Mouse (Mus musculus) heart, adult 2 months (tissue): ENCODE results near the gene Cacna1c. TPM values are rescaled to one million over a fixed set of nuclear protein-coding genes. Genes with fewer than 3 reads are reported as not detected.

Source experiments
- DNase-seq, 2 experiments: peaks; one replicate each; pipeline ENCODE4 v3.0.0; 2021
- H3K27ac ChIP-seq: fragments of 200-600 bp; 2 replicates; pipeline ENCODE4 v1.8.1; 2022
- H3K27me3 ChIP-seq: fragments of 200-500 bp; 2 replicates; pipeline ENCODE4 v1.6.1; 2012; ENCODE audit warnings: mild to moderate bottlenecking, low read length, inconsistent platforms, mixed read lengths; ENCODE audit not compliant: control insufficient read depth, insufficient read depth
- H3K36me3 ChIP-seq: fragments of 200-500 bp; 2 replicates; pipeline ENCODE4 v1.6.1; 2012; ENCODE audit warnings: low read length, inconsistent platforms; ENCODE audit not compliant: control insufficient read depth, insufficient read depth
- H3K4me1 ChIP-seq: fragments of 200-500 bp; 2 replicates; pipeline ENCODE4 v1.6.1; 2011; ENCODE audit warnings: low read length; ENCODE audit not compliant: control insufficient read depth, insufficient read depth
- H3K4me3 ChIP-seq: fragments of 200-600 bp; 2 replicates; pipeline ENCODE4 v1.8.1; 2022
- H3K79me2 ChIP-seq: fragments of 200-500 bp; replicated peaks from 2 replicates; pipeline ENCODE4 v1.6.1; 2012; ENCODE audit warnings: mild to moderate bottlenecking, inconsistent platforms, low read length, moderate library complexity, mixed read lengths; ENCODE audit not compliant: control insufficient read depth, insufficient read depth
- H3K9ac ChIP-seq: fragments of 200-500 bp; 2 replicates; pipeline ENCODE4 v1.6.1; 2012; ENCODE audit warnings: low read depth, mild to moderate bottlenecking, control low read depth, inconsistent platforms, low read length, mixed read lengths
- CTCF ChIP-seq: fragments of 200-600 bp; IDR thresholded peaks from 2 replicates; pipeline ENCODE4 v1.8.1; 2022; ENCODE audit warnings: antibody characterized with exemption, mild to moderate bottlenecking, moderate library complexity
- EP300 ChIP-seq: fragments of 200-500 bp; IDR thresholded peaks from 2 replicates; pipeline ENCODE4 v1.6.1; 2011; ENCODE audit warnings: low read depth, low read length, control low read depth; ENCODE audit not compliant: insufficient read depth
- POLR2A ChIP-seq: fragments of 200-500 bp; IDR thresholded peaks from 2 replicates; pipeline ENCODE4 v1.6.1; 2011; ENCODE audit warnings: mild to moderate bottlenecking, low read depth, low read length, control low read depth; ENCODE audit not compliant: insufficient read depth
- WGBS: fragments of 180-500 bp; shearing (Covaris S2); methylation state at CpG from one replicate; pipeline ENCODE4 v1.1.7; 2018; 5-methylcytosine and 5-hydroxymethylcytosine counted together
- intact Hi-C: fragments of 180-260 bp; cut with DNase I; formaldehyde crosslinking; loops from one replicate; pipeline ENCODE4 v1.15.1; 2025
- polyA plus RNA-seq: library from polyadenylated mRNA; depleted of rRNA; stranded (reverse); fragments of >200 nt; gene quantifications from 2 replicates; pipeline ENCODE4 v1.2.3, GENCODE M21; 2012
- total RNA-seq, 2 experiments: library from RNA; stranded (reverse); gene quantifications; 2 replicates each; pipeline ENCODE4 v1.2.3; 2021

Gene Cacna1c
- total and polyA plus RNA-seq, 3 experiments = 56.8 to 228 (median 194) TPM

DNA sequence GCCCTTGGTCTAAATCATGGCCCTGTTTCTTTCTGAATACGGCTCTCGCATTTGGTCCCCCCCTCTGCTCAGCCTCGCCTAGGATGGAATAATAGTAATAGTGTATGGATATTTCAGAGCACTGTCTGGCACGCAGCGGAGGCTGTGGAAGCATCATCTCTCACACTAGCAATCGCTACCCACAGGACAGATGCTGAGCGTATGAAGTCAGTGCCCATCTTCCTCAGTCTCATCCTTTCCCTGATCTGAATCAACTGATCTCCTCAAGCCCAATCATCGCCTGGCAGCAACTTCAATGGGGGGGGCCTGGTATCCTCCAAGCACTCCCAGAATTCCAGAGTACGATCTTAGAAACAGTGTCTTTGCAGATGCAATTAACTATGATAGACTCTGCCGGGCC is 518.2 kb downstream of the Cacna1c start:
- Histone ChIP-seq H3K4me1 (no peaks in the 10 kb centered on the region), H3K27me3 (no peaks in the 10 kb centered on the region), H3K9ac (no peak overlapping the region), H3K4me3 (no peak overlapping the region), H3K36me3 (no peaks in the 10 kb centered on the region), H3K79me2 (no peaks in the 10 kb centered on the region), H3K27ac (no peak overlapping the region)
- TF ChIP-seq CTCF (no peak), POLR2A (no peak), EP300 (no peak)
- intact Hi-C loops = no loop called here
- 90% methylated on average over 10 of the region's 10 CpGs for WGBS
- DNase-seq = no peak

DNA sequence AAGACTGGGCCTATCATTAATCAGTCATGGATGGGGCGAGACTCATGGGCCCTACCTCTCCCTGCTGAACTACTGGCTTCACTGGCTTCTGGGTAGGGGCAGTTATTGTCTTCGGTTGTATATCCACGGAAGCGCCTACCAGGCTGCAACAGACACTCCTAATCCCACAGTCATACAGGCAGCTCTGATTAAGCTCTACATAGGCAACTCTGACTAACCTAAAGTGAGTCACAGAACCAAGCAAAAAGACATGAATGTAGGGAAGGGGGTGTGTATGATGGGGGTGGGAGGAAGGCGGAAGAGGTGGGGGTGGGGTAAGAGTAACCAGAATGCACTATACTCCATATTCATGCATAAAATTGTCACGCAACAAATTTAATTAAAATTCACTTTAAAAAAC is 518.9 kb downstream of the Cacna1c start:
- Histone ChIP-seq H3K27ac (no peak overlapping the region), H3K4me3 (no peak overlapping the region), H3K4me1 (no peaks in the 10 kb centered on the region), H3K36me3 (no peaks in the 10 kb centered on the region), H3K79me2 (no peaks in the 10 kb centered on the region), H3K27me3 (no peaks in the 10 kb centered on the region), H3K9ac (no peak overlapping the region)
- no peak for DNase-seq
- intact Hi-C loops = no loop called here
- TF ChIP-seq EP300 (no peak), CTCF (no peak), POLR2A (no peak)
- WGBS = 93% methylated on average over 6 of the region's 6 CpGs

DNA sequence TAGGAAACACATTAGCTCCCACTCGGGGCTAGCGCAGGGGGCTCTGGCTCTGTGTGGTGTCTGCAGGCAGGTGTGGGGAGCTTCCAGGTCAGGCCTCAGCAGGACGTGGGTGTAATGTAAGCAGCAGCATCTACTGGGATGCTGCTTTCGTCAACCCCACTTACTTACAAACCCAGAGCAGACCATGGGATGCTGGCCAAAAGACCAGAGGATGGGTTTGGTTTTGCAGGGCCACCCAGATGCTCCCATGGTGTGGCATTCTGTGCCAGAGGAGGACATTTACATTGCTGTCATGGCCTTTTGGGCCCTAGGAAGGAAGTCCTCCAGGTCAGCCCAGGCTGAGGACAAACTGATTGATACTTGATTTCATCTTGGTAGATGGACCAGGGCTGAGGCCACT is 521.4 kb downstream of the Cacna1c start:
- no peaks in the 10 kb centered on the region for H3K36me3 ChIP-seq
- TF ChIP-seq POLR2A = no peak
- no peak for TF ChIP-seq EP300
- no peak for TF ChIP-seq CTCF

GRCm38 (mm10) chr6:118673974-118674695 is 522.1 kb downstream of the Cacna1c start:
- Histone ChIP-seq H3K27me3 (no peaks in the 10 kb centered on the region), H3K79me2 (no peaks in the 10 kb centered on the region), H3K36me3 (no peaks in the 10 kb centered on the region), H3K9ac (no peak overlapping the region), H3K4me3 (no peak overlapping the region), H3K27ac (no peak overlapping the region), H3K4me1 (no peaks in the 10 kb centered on the region)
- 75% methylated on average over 12 of the region's 12 CpGs for WGBS
- no peak for TF ChIP-seq CTCF
- TF ChIP-seq POLR2A = no peak
- TF ChIP-seq EP300 = no peak
- intact Hi-C loops = no loop called here
- no peak for DNase-seq

More for the DNA sequence above, 521.4 kb downstream of the Cacna1c start:
- H3K9ac ChIP-seq = no peak overlapping the region
- H3K4me1 ChIP-seq = no peaks in the 10 kb centered on the region
- intact Hi-C loops = no loop called here
- no peaks in the 10 kb centered on the region for H3K27me3 ChIP-seq
- H3K27ac ChIP-seq = no peak overlapping the region
- no peak for DNase-seq
- H3K79me2 ChIP-seq = no peaks in the 10 kb centered on the region
- H3K4me3 ChIP-seq = no peak overlapping the region
- 83% methylated on average over 4 of the region's 4 CpGs for WGBS

- TF ChIP-seq POLR2A (no peak), EP300 (no peak), CTCF (no peak)
- Histone ChIP-seq H3K4me3 (no peak overlapping the region), H3K36me3 (no peaks in the 10 kb centered on the region), H3K9ac (no peak overlapping the region), H3K79me2 (no peaks in the 10 kb centered on the region), H3K4me1 (no peaks in the 10 kb centered on the region), H3K27ac (no peak overlapping the region), H3K27me3 (no peaks in the 10 kb centered on the region)
- intact Hi-C loops = no loop called here
- 87% methylated on average over 4 of the region's 4 CpGs for WGBS
- no peak for DNase-seq
These were observed 542.9 kb downstream of the Cacna1c start for GRCm38 (mm10) chr6:118653331-118653730.

DNA sequence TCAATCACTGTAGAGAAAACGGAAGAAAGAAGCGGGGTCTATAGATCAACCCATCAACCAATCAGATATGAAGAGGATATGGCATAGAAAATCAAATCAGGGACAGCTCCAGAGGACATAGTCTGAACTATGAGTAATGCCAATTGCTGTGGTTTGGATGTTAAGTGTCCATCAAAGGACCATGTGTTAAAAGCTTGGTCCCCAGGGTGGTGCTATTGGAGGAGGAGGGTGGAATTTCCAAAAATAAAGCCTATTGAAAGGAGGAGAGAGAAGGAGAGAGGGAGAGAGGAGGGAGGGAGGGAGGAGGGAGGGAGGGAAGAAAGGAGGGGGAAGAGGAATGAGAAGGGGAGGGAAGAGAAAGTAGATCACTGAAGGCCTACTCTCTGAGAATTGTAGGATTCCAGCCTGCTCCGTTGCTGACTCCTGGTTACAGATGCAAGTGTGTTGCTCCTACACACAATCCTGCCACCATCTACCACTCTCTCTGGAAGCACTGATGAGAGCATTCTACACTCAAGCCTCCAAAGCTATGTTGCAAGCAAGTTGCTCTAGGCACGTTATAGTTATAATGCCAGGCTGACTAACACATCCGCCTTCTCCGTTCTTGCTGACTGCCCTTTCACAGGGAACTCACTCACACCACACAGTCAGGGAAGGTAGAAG is 547.0 kb downstream of the Cacna1c start:
- H3K4me3 ChIP-seq = no peak overlapping the region
- DNase-seq = no peak
- TF ChIP-seq EP300 (no peak), CTCF (no peak)
- H3K36me3 ChIP-seq = no peaks in the 10 kb centered on the region
- no peaks in the 10 kb centered on the region for H3K79me2 ChIP-seq
- no peaks in the 10 kb centered on the region for H3K27me3 ChIP-seq
- no peak overlapping the region for H3K9ac ChIP-seq
- WGBS = 86% methylated on average over 6 of the region's 6 CpGs
- no peak overlapping the region for H3K27ac ChIP-seq
- H3K4me1 ChIP-seq = no peaks in the 10 kb centered on the region
- intact Hi-C loops = no loop called here
